Mouse (Mus musculus) lung, embryonic 16.5 days (tissue): ENCODE data around the gene Foxn1. TPM values are rescaled to one million over a fixed set of nuclear protein-coding genes. Genes with fewer than 3 reads are reported as not detected.

Experiments used
- ATAC-seq: fragments of 200-750 bp; cut with Nextera tagmentation; 2 replicates; pipeline ENCODE4 v1.8.0; 2017; ENCODE audit warnings: low read depth, mild to moderate bottlenecking, moderate library complexity
- H3K27ac ChIP-seq: fragments of 300-500 bp; sonication (generic); 2 replicates; pipeline ENCODE4 v1.5.1; 2014; ENCODE audit warnings: mild to moderate bottlenecking, control low read depth, low read length
- H3K27me3 ChIP-seq: fragments of 300-500 bp; sonication (generic); 2 replicates; pipeline ENCODE4 v1.6.1; 2014; ENCODE audit warnings: low read depth, low read length, mixed read lengths; ENCODE audit not compliant: control insufficient read depth, insufficient read depth
- H3K36me3 ChIP-seq: fragments of 300-500 bp; sonication (generic); 2 replicates; pipeline ENCODE4 v1.6.1; 2014; ENCODE audit warnings: low read length; ENCODE audit not compliant: control insufficient read depth, insufficient read depth
- H3K4me1 ChIP-seq: fragments of 300-500 bp; sonication (generic); replicated peaks from 2 replicates; pipeline ENCODE4 v1.6.1; 2014; ENCODE audit warnings: low read length, mixed read lengths; ENCODE audit not compliant: control insufficient read depth, insufficient read depth
- H3K4me2 ChIP-seq: fragments of 300-500 bp; sonication (generic); 2 replicates; pipeline ENCODE4 v1.6.1; 2014; ENCODE audit warnings: low read depth, low read length, control low read depth
- H3K4me3 ChIP-seq: fragments of 300-500 bp; sonication (generic); 2 replicates; pipeline ENCODE4 v1.5.1; 2014; ENCODE audit warnings: mild to moderate bottlenecking, low read length, control low read depth
- H3K9ac ChIP-seq: fragments of 300-500 bp; sonication (generic); 2 replicates; pipeline ENCODE4 v1.6.1; 2014; ENCODE audit warnings: low read length, control low read depth
- H3K9me3 ChIP-seq: fragments of 300-500 bp; sonication (generic); 2 replicates; pipeline ENCODE4 v1.6.1; 2016; ENCODE audit warnings: low read length; ENCODE audit not compliant: control insufficient read depth
- WGBS: fragments of 180-500 bp; shearing (Covaris S2); extraction: QIAGEN DNeasy Blood & Tissue Kit; methylation state at CpG from one replicate; pipeline ENCODE4 v1.1.7; 2014; 5-methylcytosine and 5-hydroxymethylcytosine counted together
- polyA plus RNA-seq: library from polyadenylated mRNA; unstranded; fragments of >200 nt; fragmentation: Nextera tagmentation; extraction: Ambion mirVana; gene quantifications from 2 replicates; pipeline ENCODE4 v1.2.1, GENCODE M21; 2015

Gene Foxn1
- polyA plus RNA-seq, 1 experiment from 2014 or later, result 0.77 TPM

- peak; percentile 94 for ATAC-seq
- no peaks in the 10 kb centered on the region for H3K27me3 ChIP-seq
Measured at GRCm38 (mm10) chr11:78408256-78409240, 22.2 kb upstream of the Foxn1 start.

DNA sequence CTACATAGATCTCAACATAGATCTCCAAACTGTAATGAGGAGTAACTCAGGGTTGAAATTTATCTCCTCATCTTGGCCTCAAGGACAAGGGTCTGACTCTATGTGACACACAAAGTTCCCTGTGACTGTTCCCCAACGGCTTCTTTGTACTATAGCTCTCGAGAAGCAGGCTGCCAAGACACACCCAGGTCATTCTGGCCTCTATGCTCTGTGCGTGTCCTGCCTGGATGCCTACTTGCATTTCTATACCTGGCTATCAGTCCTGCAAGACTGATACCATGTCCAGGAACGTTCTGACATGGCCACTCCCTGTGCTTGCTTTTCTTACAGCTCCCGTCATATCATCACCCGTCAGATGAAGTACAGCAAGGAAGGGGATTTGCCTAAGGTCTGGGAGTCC, 15.7 kb upstream of the Foxn1 start:
- Histone ChIP-seq H3K4me2 (no peak overlapping the region), H3K27me3 (no peaks in the 10 kb centered on the region), H3K9me3 (no peaks in the 10 kb centered on the region), H3K9ac (no peak overlapping the region), H3K4me1 (no peaks in the 10 kb centered on the region; the same call in 1 of the 2 replicates), H3K4me3 (no peak overlapping the region), H3K36me3 (no peaks in the 10 kb centered on the region), H3K27ac (no peak overlapping the region)
- WGBS, result 56% methylated on average over 6 of the region's 6 CpGs
- no peak for ATAC-seq

More at GRCm38 (mm10) chr11:78408256-78409240, 22.2 kb upstream of the Foxn1 start:
- Histone ChIP-seq H3K4me1 (peaks cover 8% of the 10 kb centered on the region), H3K9me3 (no peaks in the 10 kb centered on the region), H3K4me2 (no peak overlapping the region), H3K4me3 (no peak overlapping the region), H3K36me3 (no peaks in the 10 kb centered on the region), H3K27ac (peak overlapping the region; percentile 82), H3K9ac (no peak overlapping the region)
- 50% methylated on average over 9 of the region's 9 CpGs for WGBS

- Histone ChIP-seq H3K4me2 (no peak overlapping the region), H3K4me1 (no peaks in the 10 kb centered on the region; the same call in 1 of the 2 replicates), H3K36me3 (no peaks in the 10 kb centered on the region), H3K27ac (no peak overlapping the region), H3K9me3 (no peaks in the 10 kb centered on the region), H3K4me3 (no peak overlapping the region), H3K9ac (no peak overlapping the region), H3K27me3 (no peaks in the 10 kb centered on the region)
- ATAC-seq, result no peak
- WGBS, result 75% methylated on average over 3 of the region's 3 CpGs
Measured at GRCm38 (mm10) chr11:78401469-78401868, 15.1 kb upstream of the Foxn1 start.

DNA sequence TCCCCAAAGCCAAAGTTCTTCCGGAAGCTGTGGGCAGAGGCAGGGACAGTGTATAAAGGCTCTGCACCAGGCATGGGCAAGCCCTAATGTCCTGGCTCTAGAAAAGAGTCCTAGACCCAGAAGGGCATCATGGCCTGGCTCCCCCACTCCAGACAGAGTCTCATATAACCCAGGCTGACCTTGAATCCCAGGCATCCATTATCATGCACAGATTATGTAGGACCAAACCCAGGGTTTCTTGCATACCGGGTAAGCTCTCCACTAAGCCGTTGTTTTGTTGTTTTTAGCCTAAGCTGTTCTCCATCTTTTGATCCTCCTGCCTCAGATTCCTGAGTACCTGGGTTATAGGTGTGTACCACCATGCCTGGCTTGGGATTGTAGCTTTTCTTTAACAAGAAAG, 14.6 kb upstream of the Foxn1 start:
- Histone ChIP-seq H3K36me3 (no peaks in the 10 kb centered on the region), H3K4me1 (no peaks in the 10 kb centered on the region; the same call in 1 of the 2 replicates), H3K9ac (no peak overlapping the region), H3K27ac (no peak overlapping the region), H3K4me2 (no peak overlapping the region), H3K9me3 (no peaks in the 10 kb centered on the region), H3K27me3 (no peaks in the 10 kb centered on the region), H3K4me3 (no peak overlapping the region)
- no peak for ATAC-seq
- 50% methylated on average over 3 of the region's 3 CpGs for WGBS

DNA sequence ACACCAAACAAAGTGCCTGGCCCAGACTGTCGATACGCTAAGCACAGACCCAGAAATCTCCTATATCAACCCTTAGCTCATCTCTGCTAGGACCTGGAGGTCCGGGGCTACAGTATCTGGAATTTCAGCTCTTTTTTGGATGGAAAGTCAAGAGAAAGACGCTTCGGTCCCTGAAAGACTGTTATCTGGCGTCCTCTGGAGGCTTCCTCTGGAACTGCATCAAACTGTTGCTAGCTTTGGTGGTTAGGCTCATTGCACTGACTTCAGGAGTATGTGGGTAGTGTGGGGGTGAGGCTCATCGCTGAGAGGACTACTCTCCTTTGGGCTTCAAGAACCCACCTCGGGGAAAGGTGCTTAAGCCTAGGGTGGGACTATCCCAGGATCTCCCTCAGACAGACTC, 13.3 kb upstream of the Foxn1 start:
- Histone ChIP-seq H3K4me3 (no peak overlapping the region), H3K36me3 (no peaks in the 10 kb centered on the region), H3K9me3 (no peaks in the 10 kb centered on the region), H3K27me3 (no peaks in the 10 kb centered on the region), H3K4me1 (no peaks in the 10 kb centered on the region; the same call in 1 of the 2 replicates), H3K4me2 (no peak overlapping the region), H3K9ac (no peak overlapping the region), H3K27ac (no peak overlapping the region)
- WGBS, result 11% methylated on average over 8 of the region's 8 CpGs
- no peak; the same call in 1 of the 2 replicates for ATAC-seq

GRCm38 (mm10) chr11:78398212-78398611, 11.9 kb upstream of the Foxn1 start:
- no peaks in the 10 kb centered on the region for H3K9me3 ChIP-seq
- H3K4me3 ChIP-seq, result no peak overlapping the region
- H3K4me2 ChIP-seq, result no peak overlapping the region
- H3K9ac ChIP-seq, result no peak overlapping the region
- no peaks in the 10 kb centered on the region for H3K36me3 ChIP-seq
- no peaks in the 10 kb centered on the region; the same call in 1 of the 2 replicates for H3K4me1 ChIP-seq
- ATAC-seq, result no peak
- no peak overlapping the region for H3K27ac ChIP-seq
- H3K27me3 ChIP-seq, result no peaks in the 10 kb centered on the region
- 81% methylated on average over 6 of the region's 6 CpGs for WGBS

DNA sequence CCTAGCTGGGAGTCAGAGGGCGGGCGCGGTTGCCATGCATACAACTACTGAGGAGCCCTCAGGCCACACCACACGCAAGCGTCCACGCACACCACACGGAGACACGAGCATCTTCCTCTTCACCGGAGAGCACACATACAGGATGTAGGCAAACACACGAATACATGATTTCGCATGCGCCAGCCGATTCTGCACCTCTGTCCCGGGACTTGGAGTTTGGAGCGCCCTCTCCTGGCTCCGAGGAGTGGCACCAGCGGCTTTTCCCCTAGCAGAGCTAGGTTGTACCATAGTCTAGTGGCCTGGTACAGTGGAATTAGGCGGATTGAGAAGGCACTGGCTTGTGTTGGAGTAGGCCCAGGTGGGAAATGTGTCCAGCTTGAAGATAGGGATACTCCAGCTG, 11.0 kb upstream of the Foxn1 start:
- Histone ChIP-seq H3K9me3 (no peaks in the 10 kb centered on the region), H3K36me3 (no peaks in the 10 kb centered on the region), H3K9ac (peak overlapping the region; percentile 38), H3K4me3 (no peak overlapping the region), H3K4me2 (peak overlapping the region; percentile 31; the same call in 1 of the 2 replicates), H3K27ac (peak overlapping the region; percentile 26), H3K27me3 (no peaks in the 10 kb centered on the region), H3K4me1 (no peaks in the 10 kb centered on the region; the same call in 1 of the 2 replicates)
- peak; percentile 55; the same call in 1 of the 2 replicates for ATAC-seq
- WGBS, result 9% methylated on average over 18 of the region's 18 CpGs

DNA sequence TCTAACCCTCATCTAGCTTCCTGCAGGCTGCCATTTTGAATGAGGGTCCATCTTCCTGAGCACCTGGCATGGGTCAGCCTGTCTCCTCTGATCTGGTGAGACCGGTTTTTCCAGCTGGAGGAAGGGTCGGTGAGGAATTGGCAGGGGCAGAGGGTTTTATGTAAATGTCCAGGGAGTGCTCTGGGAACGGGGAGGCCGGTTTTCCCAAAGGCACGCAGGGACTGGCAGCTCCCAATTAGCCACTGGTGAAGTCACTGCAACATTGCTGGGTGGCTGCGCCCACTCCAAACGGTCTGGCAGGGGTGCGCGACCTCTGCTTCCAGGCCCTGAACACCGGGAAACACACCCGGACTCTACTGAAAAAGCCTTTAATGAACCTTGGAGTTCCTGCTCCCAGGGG, 10.6 kb upstream of the Foxn1 start:
- H3K4me1 ChIP-seq, result no peaks in the 10 kb centered on the region; the same call in 1 of the 2 replicates
- no peak overlapping the region for H3K9ac ChIP-seq
- peak overlapping the region; percentile 26 for H3K27ac ChIP-seq
- H3K9me3 ChIP-seq, result no peaks in the 10 kb centered on the region
- peak overlapping the region; percentile 31; the same call in 1 of the 2 replicates for H3K4me2 ChIP-seq
- H3K4me3 ChIP-seq, result no peak overlapping the region
- peak; percentile 32; the same call in 1 of the 2 replicates for ATAC-seq
- no peaks in the 10 kb centered on the region for H3K36me3 ChIP-seq
- WGBS, result 36% methylated on average over 11 of the region's 11 CpGs
- no peaks in the 10 kb centered on the region for H3K27me3 ChIP-seq

DNA sequence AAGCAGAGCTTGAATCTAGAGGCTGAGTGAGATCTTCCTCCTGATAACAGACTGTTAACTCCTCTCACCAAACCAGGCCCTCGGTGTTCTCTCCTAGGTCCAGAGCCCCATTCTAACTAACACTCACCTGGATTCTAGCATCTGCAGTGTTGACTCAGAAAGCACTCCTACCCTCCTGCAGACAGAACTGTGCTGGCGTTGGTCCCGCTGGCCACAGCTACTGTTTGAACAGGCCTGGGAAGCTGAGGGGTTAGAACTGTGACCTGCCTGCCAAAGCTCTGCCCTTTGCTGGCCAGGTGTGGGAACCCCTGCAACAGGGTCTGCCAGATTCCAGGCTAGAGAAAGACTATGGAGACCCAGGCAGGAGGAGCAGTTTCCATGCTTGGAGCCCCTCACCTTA, 6.4 kb upstream of the Foxn1 start:
- Histone ChIP-seq H3K27ac (peak overlapping the region; percentile 44), H3K36me3 (no peaks in the 10 kb centered on the region), H3K4me2 (no peak overlapping the region), H3K9me3 (no peaks in the 10 kb centered on the region), H3K4me1 (no peaks in the 10 kb centered on the region; the same call in 1 of the 2 replicates), H3K4me3 (no peak overlapping the region), H3K9ac (no peak overlapping the region), H3K27me3 (no peaks in the 10 kb centered on the region)
- WGBS, result 55% methylated on average over 3 of the region's 3 CpGs
- peak; percentile 64; the same call in 1 of the 2 replicates for ATAC-seq
